Mouse (Mus musculus): ENCODE measurements around the gene Gxylt2. TPM values are rescaled to one million over a fixed set of nuclear protein-coding genes. Genes with fewer than 3 reads are reported as not detected.
A peak's percentile ranks its signal among the peaks of the same experiment; 100 is the strongest.

Gene Gxylt2
- total RNA-seq (2022), result under 1 TPM; 0.18 to 0.90 (median 0.61) TPM

- no peak for DNase-seq
Observed at GRCm38 (mm10) chr6:100704574-100705365, at the start of gene Gxylt2. Gxylt2 (plus strand) TSS chr6:100704734.

DNA sequence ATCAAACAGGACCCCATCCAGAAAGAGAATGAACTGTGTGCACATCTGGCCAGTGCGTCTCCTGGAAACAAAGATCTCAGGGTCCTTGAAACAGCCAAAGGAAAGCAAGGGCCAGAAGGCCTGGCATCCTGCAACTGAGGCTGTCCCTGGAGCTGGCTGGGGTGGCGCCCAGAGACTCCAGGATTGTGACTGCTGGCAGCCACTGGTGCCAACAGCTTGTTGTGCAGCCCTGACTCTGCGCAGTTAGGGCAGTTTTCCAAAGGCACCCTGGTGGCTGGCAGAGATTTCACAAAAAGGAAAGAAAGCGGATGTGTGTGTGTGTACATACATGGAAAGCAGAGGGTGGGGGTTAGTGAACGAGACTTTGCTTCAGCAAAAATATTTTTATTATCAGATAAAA lies 44.1 kb upstream of the Gxylt2 start:
- DNase-seq, result peak; percentile 49

DNA sequence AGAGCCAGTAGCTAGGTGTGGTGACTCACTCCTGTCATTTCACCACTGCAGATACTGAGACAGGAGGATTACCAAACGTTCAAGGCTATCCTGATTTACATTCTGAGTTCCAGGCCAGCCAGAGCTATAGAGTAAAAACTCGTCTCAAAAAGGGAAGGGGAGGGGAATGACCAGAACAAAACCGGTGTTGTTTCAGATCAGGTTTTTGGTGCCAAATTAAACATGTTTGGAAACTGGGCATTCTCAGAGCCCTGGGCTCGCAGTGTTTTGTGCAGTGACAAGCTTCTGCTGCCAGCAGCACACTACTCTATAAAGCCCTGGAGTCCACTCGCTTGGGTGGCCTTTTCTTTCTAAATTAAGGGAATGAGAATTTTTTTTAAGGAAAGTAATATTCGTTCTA lies 42.3 kb upstream of the Gxylt2 start:
- DNase-seq, result no peak

- no peak for DNase-seq
Observed at GRCm38 (mm10) chr6:100667644-100668043, 36.9 kb upstream of the Gxylt2 start.

GRCm38 (mm10) chr6:100668858-100669257 lies 35.7 kb upstream of the Gxylt2 start:
- no peak for DNase-seq

DNA sequence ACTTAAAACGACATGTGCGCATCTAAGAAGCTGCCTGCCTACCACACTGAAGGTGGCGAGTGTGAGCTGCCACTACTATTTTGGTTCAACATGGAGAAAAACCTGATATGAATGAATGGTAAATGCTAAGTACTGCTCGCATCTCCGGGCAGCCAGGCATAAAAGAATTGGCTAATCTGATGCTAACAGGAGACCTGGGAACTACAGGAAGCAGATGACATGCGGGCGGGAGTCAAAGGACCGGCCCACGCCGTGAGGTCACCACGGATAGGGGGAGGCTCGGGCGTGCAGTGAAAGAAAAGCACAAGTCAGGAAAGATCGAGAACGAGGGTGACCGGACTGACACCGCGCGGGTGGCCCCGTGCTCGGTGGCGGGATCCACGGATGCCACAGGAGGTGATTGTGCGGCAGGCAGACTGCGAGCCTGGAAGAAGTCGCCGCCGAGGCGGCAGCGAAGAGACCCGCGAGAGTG lies 34.1 kb upstream of the Gxylt2 start:
- peak; percentile 60 for DNase-seq

GRCm38 (mm10) chr6:100670880-100671344 lies 33.6 kb upstream of the Gxylt2 start, which contains the start of gene Shq1:
Shq1 (minus strand) TSS chr6:100671157.
- DNase-seq, result peak; percentile 85

DNA sequence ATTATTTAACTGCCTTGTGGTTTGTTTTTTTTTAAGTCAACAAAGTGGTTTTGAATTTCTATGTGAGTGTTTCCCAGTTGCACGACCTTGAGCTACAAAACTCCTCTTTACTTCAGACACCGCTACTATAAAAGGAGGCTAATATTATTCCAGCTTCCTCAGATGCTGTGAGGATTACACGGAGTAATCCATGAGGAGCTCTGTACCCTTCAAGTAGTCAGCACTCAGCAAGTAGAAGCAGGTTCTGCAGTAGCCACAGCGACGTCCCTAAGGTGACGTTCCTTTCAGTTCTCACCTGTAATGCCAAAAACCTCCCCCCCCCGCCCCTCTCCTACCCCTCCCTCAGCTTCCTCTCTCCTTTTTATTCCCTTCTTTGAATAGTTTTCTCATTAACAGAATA lies 33.1 kb upstream of the Gxylt2 start:
- DNase-seq, result no peak

DNA sequence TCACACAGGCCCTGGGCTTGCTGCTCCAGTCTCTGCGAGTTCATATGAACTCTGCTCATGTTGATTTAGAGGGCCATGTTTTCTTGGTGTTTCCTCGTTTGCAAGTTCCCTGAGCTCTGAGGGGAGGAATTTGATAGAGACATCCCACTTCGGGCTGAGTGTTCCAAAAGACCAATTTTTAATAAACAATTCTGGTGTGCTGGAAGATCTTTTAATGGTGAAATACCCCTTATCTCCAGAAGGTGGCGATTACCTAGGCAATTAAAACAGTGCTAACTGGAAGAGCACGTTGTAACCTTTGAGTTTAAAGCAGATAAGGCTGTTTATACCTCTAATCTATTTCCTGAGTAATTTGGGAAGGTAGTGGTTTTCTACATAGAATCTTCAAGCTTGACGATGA lies 29.6 kb upstream of the Gxylt2 start:
- DNase-seq, result no peak

DNA sequence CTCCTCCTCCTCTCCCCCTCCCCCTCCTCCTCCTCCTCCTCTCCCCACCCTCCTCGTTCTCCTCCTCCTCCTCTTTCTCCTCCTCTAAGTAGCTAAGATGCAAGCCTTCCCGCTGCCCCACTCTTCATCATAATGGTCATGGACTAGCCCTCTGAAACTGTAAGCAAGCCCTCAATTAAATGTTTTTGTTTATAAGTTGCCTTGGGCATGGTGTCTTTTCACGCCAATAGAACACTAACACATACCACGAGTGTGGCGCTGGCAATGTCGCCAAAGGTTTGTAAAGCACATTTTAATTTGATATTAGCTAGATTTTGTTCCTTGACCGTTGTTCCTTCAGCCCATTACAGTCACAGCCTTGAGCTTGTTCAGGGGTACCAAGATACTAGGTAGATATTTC lies 28.1 kb upstream of the Gxylt2 start:
- no peak for DNase-seq

DNA sequence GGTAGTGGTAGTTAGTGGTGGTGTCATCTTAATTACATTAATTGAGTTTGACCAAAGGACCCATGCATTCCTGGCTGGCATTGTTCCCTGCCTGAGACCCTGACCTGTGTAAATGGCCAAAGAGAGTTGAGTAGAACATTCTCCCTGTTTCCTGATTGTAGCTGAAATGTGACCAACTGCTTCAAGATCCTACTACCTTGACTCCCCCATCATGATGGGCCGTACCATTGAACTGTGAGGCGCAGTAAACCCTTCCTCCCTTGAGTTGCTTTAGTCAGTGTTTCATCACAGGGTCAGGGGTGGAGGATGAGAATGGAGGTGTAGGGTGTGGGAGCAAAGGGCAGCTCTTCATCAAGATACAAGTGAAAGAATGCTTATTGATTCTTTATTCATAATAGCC lies 25.9 kb upstream of the Gxylt2 start:
- no peak for DNase-seq

- no peak for DNase-seq
Observed at GRCm38 (mm10) chr6:100686341-100686740, 18.2 kb upstream of the Gxylt2 start.

DNA sequence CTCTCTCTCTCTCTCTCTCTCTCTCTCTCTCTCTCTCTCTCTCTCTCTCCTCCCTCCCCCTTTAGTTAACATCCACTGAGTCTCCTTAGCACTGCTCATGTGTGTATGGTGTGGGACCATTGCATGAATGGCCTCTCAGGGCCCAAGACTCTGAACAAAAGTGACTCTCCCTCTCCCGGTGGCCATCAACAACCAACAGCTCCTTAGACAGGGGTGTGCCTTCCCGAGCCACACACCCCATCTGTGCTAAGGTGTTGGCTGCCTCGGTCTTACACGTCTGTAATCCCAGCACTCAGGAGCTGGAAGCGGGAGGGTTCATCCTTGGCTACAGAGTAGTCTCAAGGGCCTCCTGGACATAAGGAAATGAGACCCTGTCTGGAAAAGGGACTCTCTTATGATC lies 4.5 kb upstream of the Gxylt2 start:
- DNase-seq, result no peak

DNA sequence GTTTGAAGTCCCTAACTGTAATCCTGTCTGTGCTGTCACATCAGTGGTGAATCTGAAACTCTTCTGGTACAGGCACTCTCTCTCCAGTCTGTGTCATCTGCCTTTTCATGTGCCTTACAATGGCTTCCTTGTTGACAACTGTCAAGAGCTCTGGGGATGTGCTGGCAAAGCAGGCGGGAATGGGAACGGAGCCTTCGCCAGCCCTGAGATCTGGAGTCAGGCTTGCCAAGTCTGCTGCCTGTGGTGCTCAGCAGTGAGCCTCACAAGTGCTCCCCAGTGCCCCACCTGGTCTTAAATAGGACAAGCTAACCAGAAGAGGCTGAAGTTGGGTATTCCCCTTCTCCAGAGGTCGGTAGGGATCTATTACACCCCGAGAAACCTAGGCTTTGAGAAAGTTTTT lies 3.8 kb upstream of the Gxylt2 start:
- DNase-seq, result no peak

DNA sequence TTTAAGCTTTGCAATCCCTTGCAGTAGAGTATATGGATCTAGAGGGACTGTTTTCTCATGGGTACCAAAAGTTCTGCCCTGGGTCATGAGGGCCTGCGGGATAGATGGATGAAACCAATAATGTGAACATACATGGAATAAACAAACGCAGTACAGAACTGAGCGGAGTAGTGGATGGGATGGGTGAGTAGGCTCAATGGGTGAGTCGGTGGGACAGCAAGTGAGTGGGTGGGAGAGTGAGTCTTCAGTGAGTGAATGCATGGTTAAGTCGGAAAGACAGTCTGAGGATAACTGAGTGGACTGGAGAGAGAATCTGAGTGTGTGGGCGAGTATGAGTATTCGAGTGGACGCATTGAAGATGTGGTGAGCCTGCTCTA lies 349 bp upstream of the Gxylt2 start:
- DNase-seq, result no peak

DNA sequence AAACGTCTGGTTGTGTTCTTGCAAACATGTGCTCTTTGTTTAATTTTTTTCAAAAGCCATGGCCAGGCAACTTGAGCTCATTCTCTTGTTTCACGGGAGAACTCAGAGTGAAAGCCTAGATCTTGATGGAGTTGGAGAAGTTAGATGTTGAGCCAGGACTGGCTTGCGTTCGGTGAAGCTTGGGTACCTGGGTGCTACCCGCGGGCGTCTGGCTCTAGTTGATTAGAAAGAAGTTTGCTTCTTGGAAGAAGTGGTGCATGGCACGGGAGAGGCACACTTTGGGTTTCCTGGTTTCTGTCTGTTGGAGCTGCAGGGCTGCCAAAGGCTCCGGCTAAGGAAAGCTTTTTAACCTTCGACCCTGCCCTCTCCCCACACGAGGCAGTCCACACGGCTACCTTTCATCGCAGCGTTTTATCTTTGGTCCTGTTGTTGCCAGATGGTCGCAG lies 855 bp downstream of the Gxylt2 start:
- DNase-seq, result no peak

DNA sequence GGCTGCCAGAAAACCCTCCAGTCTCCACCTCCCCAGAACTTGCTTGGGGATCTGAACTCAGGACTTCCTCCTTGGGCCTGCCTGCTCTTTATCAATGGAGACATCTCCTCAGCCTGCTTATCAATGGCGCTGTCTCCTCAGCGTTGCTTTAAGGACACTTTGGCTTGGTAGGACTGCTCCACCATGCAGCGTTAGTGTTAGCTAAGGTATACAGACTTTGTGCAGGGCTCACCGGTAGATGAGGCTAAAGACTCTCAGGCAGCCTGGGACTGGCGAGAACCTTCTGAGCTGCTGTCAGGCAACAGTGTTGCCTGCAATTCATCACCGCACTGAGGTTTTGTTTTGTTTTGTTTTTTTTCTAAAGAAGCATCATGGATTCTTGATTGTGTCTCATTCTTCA lies 2.3 kb downstream of the Gxylt2 start:
- DNase-seq, result no peak

DNA sequence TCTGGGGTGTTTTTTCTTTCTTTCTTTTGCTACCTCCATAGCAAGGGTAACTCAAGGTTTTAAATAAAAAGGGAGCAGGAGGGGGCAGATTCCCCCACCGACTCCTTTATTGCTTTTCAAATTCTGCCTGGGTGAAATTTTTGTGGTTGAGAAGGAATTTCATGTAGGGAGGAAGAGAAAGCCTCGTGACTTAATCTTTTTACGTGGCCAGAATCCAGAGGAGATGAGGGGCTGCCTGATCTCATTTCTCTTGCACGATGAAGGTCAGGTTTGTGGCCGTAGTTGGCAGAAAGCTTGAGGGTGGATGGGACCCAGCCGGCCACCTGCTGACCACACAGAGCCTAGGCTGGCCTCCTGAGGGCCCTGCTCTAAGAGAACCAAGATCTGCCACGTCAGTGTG lies 3.0 kb downstream of the Gxylt2 start:
- no peak for DNase-seq

DNA sequence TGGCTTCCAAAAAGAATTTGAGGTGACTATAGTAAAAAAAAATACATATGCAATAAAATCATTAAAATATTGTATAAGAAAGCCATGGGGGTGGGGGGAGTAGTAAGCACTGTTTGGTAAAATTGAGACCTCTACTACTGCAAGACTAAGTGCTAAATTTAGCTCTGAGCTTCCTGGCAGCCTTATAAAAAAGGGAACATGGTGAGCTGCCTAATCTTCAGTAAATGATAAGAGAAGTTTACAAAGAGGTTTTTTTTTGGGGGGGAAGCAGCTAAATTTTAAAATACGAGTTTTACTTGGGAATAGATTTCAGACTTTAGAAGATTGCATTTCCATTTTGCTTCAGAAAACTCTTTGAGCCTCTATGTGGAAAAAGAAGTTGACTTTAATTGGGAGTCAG lies 3.7 kb downstream of the Gxylt2 start:
- no peak for DNase-seq

DNA sequence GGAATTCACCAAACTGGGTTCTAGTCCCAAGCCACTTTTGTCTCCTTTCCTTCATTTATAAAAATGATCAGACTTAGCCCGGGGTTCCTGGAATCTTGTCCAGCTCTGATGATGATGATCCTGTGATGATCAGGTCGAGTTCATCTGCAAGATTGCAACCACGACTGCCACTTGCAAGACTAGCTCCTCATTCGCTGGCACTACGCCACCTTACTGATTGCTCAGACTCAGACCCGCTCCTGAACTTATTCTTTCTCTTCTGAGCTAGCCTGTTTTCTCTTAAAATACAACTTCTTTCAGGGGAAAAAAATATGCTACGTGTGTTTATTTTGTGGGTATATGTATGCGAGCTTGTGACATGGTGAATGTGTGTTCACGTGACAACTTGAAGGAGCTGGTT lies 4.5 kb downstream of the Gxylt2 start:
- no peak for DNase-seq

GRCm38 (mm10) chr6:100709483-100709882 lies 4.9 kb downstream of the Gxylt2 start:
- DNase-seq, result peak; percentile 39

DNA sequence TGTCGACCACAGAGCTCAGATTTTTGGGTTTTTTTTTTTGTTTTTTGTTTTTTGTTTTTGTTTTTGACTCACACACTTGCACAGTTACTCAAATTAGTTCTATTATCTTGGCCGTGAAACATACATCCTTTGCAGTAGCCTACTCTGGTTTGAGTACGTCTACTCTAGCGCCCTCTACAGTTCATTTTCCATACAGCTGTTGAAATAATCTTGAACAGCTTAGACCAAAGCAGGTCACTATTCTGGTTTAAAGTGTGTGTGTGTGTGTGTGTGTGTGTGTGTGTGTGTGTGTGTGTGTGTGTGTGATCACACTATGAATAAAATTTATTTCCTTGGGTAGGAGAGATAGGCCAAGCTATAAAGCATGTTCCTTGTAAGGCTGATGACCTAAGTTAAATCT lies 5.6 kb downstream of the Gxylt2 start:
- no peak for DNase-seq

- no peak for DNase-seq
Observed at GRCm38 (mm10) chr6:100710866-100711265, 6.3 kb downstream of the Gxylt2 start.

DNA sequence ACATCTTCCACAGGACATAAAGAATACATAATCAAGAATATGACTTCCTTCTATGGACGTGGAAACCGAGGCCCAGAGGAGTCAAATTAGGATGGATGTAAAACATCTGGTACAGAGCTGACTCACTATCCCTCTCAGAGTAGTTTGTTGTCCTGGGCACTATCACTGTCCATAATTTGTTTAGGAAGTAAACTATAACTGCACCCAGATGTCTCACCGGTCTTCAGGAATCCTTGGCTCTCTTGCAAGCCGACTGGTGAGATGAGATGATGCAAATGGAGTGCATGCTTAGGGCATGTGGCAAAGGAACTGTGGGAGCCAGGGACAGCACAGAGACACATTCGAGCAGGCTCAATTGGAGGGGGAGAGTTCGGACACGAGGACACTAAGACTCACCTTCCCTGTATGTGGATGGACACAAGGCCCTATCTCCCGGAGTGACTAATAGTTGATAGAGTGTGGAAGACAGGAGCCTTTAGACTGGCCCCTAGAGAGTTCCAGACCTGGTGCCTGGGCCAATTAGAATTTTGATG lies 10.8 kb downstream of the Gxylt2 start:
- DNase-seq, result no peak

All from adrenal gland, adult 8-10 months (tissue).